Mouse (Mus musculus) adrenal gland, postnatal 25 days (tissue): ENCODE data around the gene Gm11554. TPM values are rescaled to one million over a fixed set of nuclear protein-coding genes. Genes with fewer than 3 reads are reported as not detected.
"Not testable (repeated sequence)": the region's sequence is repeated elsewhere in the genome, so short reads cannot be mapped to it uniquely, and the experiment has no call there.

Experiments used
- DNase-seq: peaks from one replicate; pipeline ENCODE4 v3.0.0; 2021; ENCODE audit warnings: mixed read lengths
- long read RNA-seq: library from polyadenylated mRNA; stranded (forward); transcript quantifications from one replicate; pipeline ENCODE4 v2.0.0, GENCODE M21; 2021
- total RNA-seq: library from RNA; stranded (reverse); gene quantifications from 2 replicates; pipeline ENCODE4 v1.2.3, GENCODE M21; 2021

The Gm11554 gene
- total RNA-seq, result not detected in 2 replicates
- long read RNA-seq, result 0 reads

- DNase-seq, result not testable (repeated sequence)
Observed at GRCm38 (mm10) chr11:99804346-99804745, at the start of gene Gm11554. Gm11554 (minus strand) TSS chr11:99804446.

DNA sequence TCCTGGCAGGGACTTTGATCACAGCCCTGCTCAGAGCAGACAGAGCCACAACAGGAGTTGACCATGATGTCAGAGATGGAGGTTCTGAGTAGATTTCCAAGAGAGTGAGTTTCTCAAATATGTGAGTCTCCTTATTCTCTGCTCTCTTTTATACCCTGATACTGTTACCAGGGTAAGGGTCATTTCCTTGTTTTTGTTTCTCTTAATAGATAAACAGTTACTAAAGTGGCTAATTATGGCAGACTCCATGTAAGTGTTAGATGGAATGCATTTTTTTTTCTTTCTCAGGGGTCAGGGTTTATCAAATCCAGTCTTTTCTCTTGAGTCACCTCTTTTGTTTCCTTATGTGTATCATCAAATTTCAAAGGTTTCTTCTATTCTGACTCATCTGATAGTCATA is 47.3 kb upstream of the Gm11554 start, which contains the start of gene Krtap4-16:
Gene Krtap4-16 (minus strand): TSS at position 101 of the 400 bp plus-strand sequence.
- no peak for DNase-seq

DNA sequence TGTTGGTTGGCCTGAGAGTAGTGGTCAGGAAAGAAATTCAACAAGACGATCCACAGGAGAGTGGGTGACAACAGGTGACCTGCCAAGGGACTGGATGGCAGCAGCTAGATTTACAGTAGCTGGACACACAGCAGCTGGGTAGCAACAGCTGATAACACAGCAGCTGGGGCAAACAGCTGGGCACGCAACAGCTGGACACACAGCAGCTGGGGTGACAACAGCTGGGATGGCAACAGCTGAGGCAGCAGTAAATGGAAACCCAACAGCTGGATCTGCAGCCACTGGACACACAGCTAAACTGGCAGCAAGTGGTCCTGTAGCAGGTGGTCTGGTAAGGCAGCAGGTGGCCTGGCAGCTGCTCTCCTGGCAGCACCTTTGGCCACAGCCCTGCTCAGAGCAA is 42.5 kb upstream of the Gm11554 start:
- DNase-seq, result no peak

GRCm38 (mm10) chr11:99842185-99842584 is 37.9 kb upstream of the Gm11554 start:
- no peak for DNase-seq

DNA sequence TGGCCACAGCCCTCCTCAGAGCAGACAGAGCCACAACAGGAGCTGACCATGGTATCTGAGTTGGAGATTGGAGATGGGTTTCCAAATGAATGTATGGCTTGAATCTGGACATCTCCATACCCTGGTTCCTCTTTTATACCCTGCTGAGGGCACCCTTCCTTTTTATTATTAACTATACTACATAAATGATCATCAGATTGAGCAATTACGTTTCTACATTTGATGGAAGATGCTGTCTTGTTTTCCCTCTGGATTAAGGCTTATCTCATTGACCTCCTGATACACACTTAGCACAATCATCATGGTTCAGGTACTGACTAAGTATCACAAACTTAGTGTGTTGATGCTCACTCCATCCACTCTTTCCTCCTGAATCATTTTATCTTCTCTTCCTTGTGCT is 33.7 kb upstream of the Gm11554 start, which contains the start of gene 2300003K06Rik:
Gene 2300003K06Rik (minus strand): TSS at position 101 of the 400 bp plus-strand sequence.
- DNase-seq, result no peak

DNA sequence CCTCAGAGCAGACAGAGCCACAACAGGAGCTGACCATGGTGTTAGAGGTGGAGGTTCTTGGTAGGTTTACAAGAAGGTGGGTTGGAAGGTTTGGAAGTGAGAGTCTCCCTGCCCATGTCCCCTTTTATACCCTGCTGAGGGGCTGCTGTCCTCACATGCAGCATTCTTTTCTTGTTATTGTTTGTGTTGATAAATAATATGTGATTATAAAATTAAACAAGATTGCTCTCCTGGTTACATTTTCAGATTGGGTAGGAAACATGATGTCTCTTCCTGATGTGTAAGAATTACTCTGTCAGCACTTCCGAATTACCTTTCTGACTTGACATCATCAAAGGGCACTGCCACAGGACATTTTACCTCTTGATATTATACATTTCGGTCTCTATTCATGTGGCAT is 11.3 kb upstream of the Gm11554 start, which contains the start of gene Gm11564:
Gene Gm11564 (minus strand): TSS at position 101 of the 400 bp plus-strand sequence.
- not testable (repeated sequence) for DNase-seq

DNA sequence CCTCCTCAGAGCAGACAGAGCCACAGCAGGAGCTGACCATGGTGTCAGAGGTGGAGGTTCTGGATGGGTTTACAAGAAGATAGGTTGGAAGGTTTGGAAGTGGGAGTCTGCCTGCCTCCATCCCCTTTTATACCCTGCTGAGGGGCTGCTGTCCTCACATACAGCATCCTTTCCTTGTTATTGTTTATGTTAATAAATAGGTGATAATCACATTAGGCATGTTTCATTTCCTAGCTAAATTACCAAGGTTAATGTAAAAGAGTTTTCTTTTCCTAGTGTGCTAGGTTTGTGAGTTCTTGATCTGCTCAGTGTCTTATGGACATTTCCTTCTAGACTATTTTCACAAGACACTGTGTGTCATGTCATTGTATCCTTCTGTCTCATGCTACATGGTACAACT is 5.5 kb upstream of the Gm11554 start, which contains the start of gene Krtap4-13:
Gene Krtap4-13 (minus strand): TSS at position 101 of the 400 bp plus-strand sequence.
- DNase-seq, result not testable (repeated sequence)

- not testable (repeated sequence) for DNase-seq
Observed at GRCm38 (mm10) chr11:99798832-99799231, 5.4 kb downstream of the Gm11554 start, which contains the start of gene Gm11569. Gm11569 (minus strand) TSS chr11:99798932.

DNA sequence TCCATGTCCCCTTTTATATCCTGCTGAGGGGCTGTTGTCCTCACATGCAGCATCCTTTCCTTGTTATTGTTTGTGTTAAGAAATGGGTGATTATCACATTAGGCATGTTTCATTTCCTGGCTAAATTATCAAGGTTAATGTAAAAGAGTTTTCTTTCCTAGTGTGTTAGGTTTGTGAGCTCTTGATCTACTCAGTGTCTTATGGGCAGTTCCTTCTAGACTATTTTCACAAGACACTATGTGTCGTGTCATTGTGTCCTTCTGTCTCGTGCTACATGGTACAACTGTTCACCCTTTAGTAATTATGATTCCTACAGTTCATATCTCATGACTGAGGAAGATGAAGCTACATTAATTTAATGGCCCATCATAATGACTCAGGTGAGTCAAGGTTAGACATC is 10.9 kb downstream of the Gm11554 start, which contains the start of gene Gm11596:
Gene Gm11596 (minus strand): TSS at position 101 of the 400 bp plus-strand sequence.
- DNase-seq, result no peak

- DNase-seq, result not testable (repeated sequence)
Observed at GRCm38 (mm10) chr11:99784900-99785299, 19.3 kb downstream of the Gm11554 start, which contains the start of gene Krtap4-9. Krtap4-9 (plus strand) TSS chr11:99785200.

GRCm38 (mm10) chr11:99780604-99781003 is 23.6 kb downstream of the Gm11554 start, which contains the start of gene Krtap4-8:
Krtap4-8 (minus strand) TSS chr11:99780704.
- no peak for DNase-seq

DNA sequence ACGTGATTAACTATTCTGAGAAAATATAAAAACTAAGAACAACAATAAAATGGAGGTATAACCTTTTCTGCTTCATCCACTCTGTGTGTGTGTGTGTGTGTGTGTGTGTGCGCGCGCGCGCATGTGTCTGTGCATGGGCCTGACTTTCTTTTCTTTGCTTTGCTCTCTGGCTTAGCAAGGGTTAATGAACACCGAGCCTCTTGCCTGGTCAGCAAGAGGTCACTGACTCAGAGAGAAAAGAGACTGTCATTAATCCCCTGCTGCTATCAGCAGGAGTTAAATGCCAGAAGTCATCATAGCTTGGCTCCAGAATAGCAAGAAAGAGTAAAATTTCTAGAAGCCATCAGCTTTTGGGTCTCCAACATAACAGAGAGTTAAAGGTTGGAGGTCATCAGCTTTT is 25.8 kb downstream of the Gm11554 start:
- DNase-seq, result no peak

DNA sequence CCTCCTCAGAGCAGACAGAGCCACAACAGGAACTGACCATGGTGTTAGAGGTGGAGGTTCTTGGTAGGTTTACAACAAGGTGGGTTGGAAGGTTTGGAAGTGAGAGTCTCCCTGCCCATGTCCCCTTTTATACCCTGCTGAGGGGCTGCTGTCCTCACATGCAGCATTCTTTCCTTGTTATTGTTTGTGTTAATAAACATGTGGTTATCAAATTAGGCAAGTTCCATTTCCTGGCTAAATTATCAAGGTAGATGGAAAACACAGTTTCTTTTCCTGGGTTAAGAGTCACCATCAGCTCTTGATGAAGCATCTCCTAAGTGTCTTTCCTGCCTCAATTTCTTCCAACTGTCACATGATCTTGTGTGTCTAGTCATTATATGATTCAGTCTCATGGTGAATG is 31.4 kb downstream of the Gm11554 start, which contains the start of gene Gm11595:
Gene Gm11595 (minus strand): TSS at position 101 of the 400 bp plus-strand sequence.
- DNase-seq, result not testable (repeated sequence)

- DNase-seq, result no peak
Observed at GRCm38 (mm10) chr11:99768410-99768809, 35.8 kb downstream of the Gm11554 start.

- no peak for DNase-seq
Observed at GRCm38 (mm10) chr11:99758877-99759276, 45.4 kb downstream of the Gm11554 start.

Other genes with a start within 250 kb of the Gm11554 start
- not detected in 2 replicates for gene Krtap3-2, start 247.6 kb downstream of the Gm11554 start, total RNA-seq
- gene Gm11939, start 245.0 kb downstream of the Gm11554 start, total RNA-seq, result not detected in 2 replicates
- gene Krtap3-1, start 237.8 kb downstream of the Gm11554 start, total RNA-seq, result not detected in 2 replicates
- not detected in 2 replicates for gene Krtap1-5, start 223.4 kb downstream of the Gm11554 start, total RNA-seq
- not detected in 2 replicates for gene Krtap1-4, start 220.8 kb downstream of the Gm11554 start, total RNA-seq
- gene Krtap1-3, start 213.1 kb downstream of the Gm11554 start, total RNA-seq, result not detected in 2 replicates
- not detected in 2 replicates for gene Krtap9-3, start 206.3 kb downstream of the Gm11554 start, total RNA-seq
- not detected in 2 replicates for gene Gm11938, start 201.1 kb downstream of the Gm11554 start, total RNA-seq
- not detected in 2 replicates for gene Gm11937, start 194.3 kb downstream of the Gm11554 start, total RNA-seq
- not detected in 2 replicates for gene Krtap2-4, start 189.6 kb downstream of the Gm11554 start, total RNA-seq
- gene Gm11562, start 184.0 kb downstream of the Gm11554 start, total RNA-seq, result not detected in 2 replicates
- gene Krtap4-1, start 176.2 kb downstream of the Gm11554 start, total RNA-seq, result not detected in 2 replicates
- gene Krtap4-2, start 169.4 kb downstream of the Gm11554 start, total RNA-seq, result not detected in 2 replicates
- gene Krtap4-7, start 160.4 kb downstream of the Gm11554 start, total RNA-seq, result not detected in 2 replicates
- not detected in 2 replicates for gene Gm11555, start 154.2 kb downstream of the Gm11554 start, total RNA-seq
- not detected in 2 replicates for gene Gm11563, start 145.5 kb downstream of the Gm11554 start, total RNA-seq
- not detected in 2 replicates for gene Krtap4-6, start 138.5 kb downstream of the Gm11554 start, total RNA-seq
- gene Gm14190, start 113.7 kb downstream of the Gm11554 start, total RNA-seq, result not detected in 2 replicates
- gene Gm14180, start 70.2 kb downstream of the Gm11554 start, total RNA-seq, result not detected in 2 replicates
- gene Gm11595, start 31.5 kb downstream of the Gm11554 start, total RNA-seq, result not detected in 2 replicates
- not detected in 2 replicates for gene Krtap4-8, start 23.7 kb downstream of the Gm11554 start, total RNA-seq
- not detected in 2 replicates for gene Krtap4-9, start 19.2 kb downstream of the Gm11554 start, total RNA-seq
- gene Gm11596, start 11.0 kb downstream of the Gm11554 start, total RNA-seq, result not detected in 2 replicates
- gene Gm11569, start 5.5 kb downstream of the Gm11554 start, total RNA-seq, result not detected in 2 replicates
- not detected in 2 replicates for gene Krtap4-13, start 5.4 kb upstream of the Gm11554 start, total RNA-seq
- not detected in 2 replicates for gene Gm11564, start 11.2 kb upstream of the Gm11554 start, total RNA-seq
- gene 2300003K06Rik, start 33.6 kb upstream of the Gm11554 start, total RNA-seq, result not detected in 2 replicates
- gene Krtap4-16, start 47.2 kb upstream of the Gm11554 start, total RNA-seq, result not detected in 2 replicates
- gene Gm11568, start 53.5 kb upstream of the Gm11554 start, total RNA-seq, result not detected in 2 replicates
- not detected in 2 replicates for gene Gm11559, start 60.0 kb upstream of the Gm11554 start, total RNA-seq
- gene Krtap9-1, start 68.9 kb upstream of the Gm11554 start, total RNA-seq, result not detected in 2 replicates
- not detected in 2 replicates for gene Gm11567, start 74.7 kb upstream of the Gm11554 start, total RNA-seq
- not detected in 2 replicates for gene Krtap31-1, start 103.5 kb upstream of the Gm11554 start, total RNA-seq
- gene Gm11565, start 110.3 kb upstream of the Gm11554 start, total RNA-seq, result not detected in 2 replicates
- not detected in 2 replicates for gene Krtap31-2, start 131.8 kb upstream of the Gm11554 start, total RNA-seq
- not detected in 2 replicates for gene Krtap9-5, start 144.0 kb upstream of the Gm11554 start, total RNA-seq
- gene Krtap29-1, start 174.6 kb upstream of the Gm11554 start, total RNA-seq, result not detected in 2 replicates
- gene Krtap16-1, start 182.2 kb upstream of the Gm11554 start, total RNA-seq, result not detected in 2 replicates
- gene Krtap17-1, start 189.5 kb upstream of the Gm11554 start, total RNA-seq, result not detected in 2 replicates
- gene Krt33a, start 211.8 kb upstream of the Gm11554 start, total RNA-seq, result not detected in 2 replicates
- gene Krt33b, start 225.4 kb upstream of the Gm11554 start, total RNA-seq, result not detected in 2 replicates
- gene Krt34, start 237.1 kb upstream of the Gm11554 start, total RNA-seq, result not detected in 2 replicates
- not detected in 2 replicates for gene Krt31, start 246.1 kb upstream of the Gm11554 start, total RNA-seq